Mouse (Mus musculus): ENCODE measurements at regions not wholly inside any gene's neighbourhood (a gene's known extent, or its start where the extent isn't known, plus 50 kb on each side); places are given as distances from the start of the nearest gene placed in this dataset.
A peak's percentile ranks its signal among the peaks of the same experiment; 100 is the strongest.

- DNase-seq = no peak
Observed at GRCm38 (mm10) chr14:9338220-9338619, 672.2 kb upstream of the 4930452B06Rik start.

- peak; percentile 23 to 24 for DNase-seq
Observed at GRCm38 (mm10) chr14:9337107-9337506, 671.1 kb upstream of the 4930452B06Rik start.

GRCm38 (mm10) chr14:9331593-9331992 is 665.6 kb upstream of the 4930452B06Rik start:
- no peak for DNase-seq

GRCm38 (mm10) chr14:9330767-9331166 is 664.7 kb upstream of the 4930452B06Rik start:
- DNase-seq = no peak

- DNase-seq = no peak
Observed at GRCm38 (mm10) chr14:9329839-9330485, 663.9 kb upstream of the 4930452B06Rik start.

- DNase-seq = no peak
Observed at GRCm38 (mm10) chr14:9327344-9327743, 661.3 kb upstream of the 4930452B06Rik start.

GRCm38 (mm10) chr14:9319842-9320241 is 653.8 kb upstream of the 4930452B06Rik start:
- no peak for DNase-seq

- no peak for DNase-seq
Observed at GRCm38 (mm10) chr14:9318796-9319465, 652.9 kb upstream of the 4930452B06Rik start.

GRCm38 (mm10) chr14:9315224-9315623 is 649.2 kb upstream of the 4930452B06Rik start:
- DNase-seq = no peak

- no peak for DNase-seq
Observed at GRCm38 (mm10) chr14:9296145-9296544, 630.1 kb upstream of the 4930452B06Rik start.

GRCm38 (mm10) chr14:9294555-9294954 is 628.5 kb upstream of the 4930452B06Rik start:
- no peak for DNase-seq

- DNase-seq = no peak
Observed at GRCm38 (mm10) chr14:9288103-9288502, 622.1 kb upstream of the 4930452B06Rik start.

GRCm38 (mm10) chr14:9285606-9286002 is 619.6 kb upstream of the 4930452B06Rik start:
- DNase-seq = no peak

GRCm38 (mm10) chr14:9284976-9285605 is 619.1 kb upstream of the 4930452B06Rik start:
- no peak for DNase-seq

- DNase-seq = no peak
Observed at GRCm38 (mm10) chr14:9267282-9268091, 601.4 kb upstream of the 4930452B06Rik start.

- no peak for DNase-seq
Observed at GRCm38 (mm10) chr14:9252017-9252416, 586.0 kb upstream of the 4930452B06Rik start.

- no peak for DNase-seq
Observed at GRCm38 (mm10) chr14:9245266-9245665, 579.2 kb upstream of the 4930452B06Rik start.

GRCm38 (mm10) chr14:9243336-9243735 is 577.3 kb upstream of the 4930452B06Rik start:
- DNase-seq = no peak

- DNase-seq = no peak
Observed at GRCm38 (mm10) chr14:9242118-9242517, 576.1 kb upstream of the 4930452B06Rik start.

GRCm38 (mm10) chr14:9227670-9228069 is 561.6 kb upstream of the 4930452B06Rik start:
- DNase-seq = no peak

GRCm38 (mm10) chr14:9200246-9200645 is 534.2 kb upstream of the 4930452B06Rik start:
- no peak for DNase-seq

GRCm38 (mm10) chr14:9192122-9192769 is 526.2 kb upstream of the 4930452B06Rik start:
- no peak for DNase-seq

All from adrenal gland, postnatal 36 days (tissue).